In genomic region chr7:35233861-35234260, GRCm38 (mm10) we compare ENCODE assay signal across 9 mouse cellular contexts. TPM values are rescaled to one million over a fixed set of nuclear protein-coding genes. Genes with fewer than 3 reads are reported as not detected.
DNase-seq lines count a peak whose midpoint lies in the region; ATAC-seq and TF ChIP-seq lines count a peak whose summit lies in the region.
"Had no signal": no experiment of that assay in that cellular context is flagged by ENCODE, and none has a peak within 500 bp of the region (broad histone marks: within the 10 kb centered on the region; RNA-seq: fewer than 3 reads in every experiment).

No protein-coding gene starts in this region.

- no peaks in the 10 kb centered on the region for H3K4me1 ChIP-seq in cortical plate, adult 2 months (ENCODE audit: control insufficient read depth, insufficient read depth, low read length)
- peaks cover 15% of the 10 kb centered on the region for H3K4me1 ChIP-seq in hindbrain, embryonic 13.5 days (replicated peaks)
- no peaks in the 10 kb centered on the region for H3K4me1 ChIP-seq in midbrain, postnatal 0 days (ENCODE audit: insufficient read depth, low read length)

- TF ChIP-seq POLR2A in cortical plate, adult 2 months (IDR thresholded peaks at IDR 0.05; ENCODE audit: extremely low read depth, insufficient read depth, low read length), result no peak

- H3K27ac ChIP-seq in left cerebral cortex, adult 2 months, result peak overlapping the region; percentile 90
- peak overlapping the region; percentile 6; the same call in 1 of the 2 replicates for H3K27ac ChIP-seq in cortical plate, adult 2 months (ENCODE audit: insufficient read depth, low read length)
- peak overlapping the region; percentile 95 for H3K27ac ChIP-seq in hindbrain, embryonic 13.5 days
- peak overlapping the region; percentile 93 for H3K27ac ChIP-seq in midbrain, postnatal 0 days (ENCODE audit: low read depth, low read length)

- peak overlapping the region; percentile 65 for H3K4me3 ChIP-seq in left cerebral cortex, adult 2 months
- H3K4me3 ChIP-seq in cortical plate, adult 2 months (ENCODE audit: insufficient read depth, low read length), result peak overlapping the region; percentile 44
- H3K4me3 ChIP-seq in hindbrain, embryonic 13.5 days, result peak overlapping the region; percentile 58
- H3K4me3 ChIP-seq in midbrain, postnatal 0 days (ENCODE audit: low read depth, low read length), result peak overlapping the region; percentile 52

- no peak for TF ChIP-seq CTCF in left cerebral cortex, adult 2 months (IDR thresholded peaks at IDR 0.05)
- TF ChIP-seq CTCF in cortical plate, adult 2 months (IDR thresholded peaks at IDR 0.05; ENCODE audit: extremely low read depth, insufficient read depth, low read length), result no peak
- TF ChIP-seq CTCF in midbrain, postnatal 0 days (IDR thresholded peaks at IDR 0.05), result no peak

- intact Hi-C loops in left cerebral cortex, adult 2 months (cut with DNase I), result loop anchor here (2.0 kb wide), 1 partner anchor 19 kb away; the partner anchor contains the start of gene Lrp3
- intact Hi-C loops in left cerebral cortex, postnatal 10 days (cut with DNase I), result no loop called here

- no peaks in the 10 kb centered on the region for H3K27me3 ChIP-seq in hindbrain, embryonic 13.5 days
- H3K27me3 ChIP-seq in midbrain, postnatal 0 days (ENCODE audit: insufficient read depth, low read length), result no peaks in the 10 kb centered on the region

- peak overlapping the region; percentile 52 for H3K4me2 ChIP-seq in hindbrain, embryonic 13.5 days
- peak overlapping the region; percentile 48 for H3K4me2 ChIP-seq in midbrain, postnatal 0 days (ENCODE audit: low read depth, low read length, poor library complexity, severe bottlenecking)

- DNase-seq in left cerebral cortex, adult 2 months (ENCODE audit: extremely low spot score in 1 of 2, low spot score in 2 of 2), result no peak
- no peak for DNase-seq in left cerebral cortex, postnatal 10 days (ENCODE audit: extremely low spot score in 1 of 2, low spot score in 2 of 2)
- DNase-seq in midbrain, postnatal 0 days (ENCODE audit: low spot score), result peak; percentile 27
- no peak for DNase-seq in layer of hippocampus, adult 18-20 months (ENCODE audit: low spot score in 2 of 2)
- no peak for DNase-seq in ovary, adult 18-20 months (ENCODE audit: low spot score)
- no peak for DNase-seq in right cerebral cortex, adult 18-20 months

- peak overlapping the region; percentile 74 for H3K9ac ChIP-seq in hindbrain, embryonic 13.5 days
- peak overlapping the region; percentile 64 for H3K9ac ChIP-seq in midbrain, postnatal 0 days (replicated peaks; ENCODE audit: low read length, poor library complexity, severe bottlenecking)

- no peaks in the 10 kb centered on the region; the same call in 1 of the 2 replicates for H3K9me3 ChIP-seq in hindbrain, embryonic 13.5 days
- H3K9me3 ChIP-seq in midbrain, postnatal 0 days (ENCODE audit: low read length), result no peaks in the 10 kb centered on the region

- 44% methylated on average over 12 of the region's 12 CpGs for WGBS in hindbrain, embryonic 13.5 days
- 48% methylated on average over 12 of the region's 12 CpGs for WGBS in midbrain, postnatal 0 days

- no peaks in the 10 kb centered on the region for H3K36me3 ChIP-seq in hindbrain, embryonic 13.5 days
- no peaks in the 10 kb centered on the region for H3K36me3 ChIP-seq in midbrain, postnatal 0 days (ENCODE audit: insufficient read depth, low read length)

- no peak for ATAC-seq in hindbrain, embryonic 13.5 days (ENCODE audit: low FRiP score)
- no peak for ATAC-seq in midbrain, postnatal 0 days (ENCODE audit: low FRiP score)

RNA-seq across cellular contexts. Expression of gene Lrp3, which starts 18.6 kb away (rescaled TPM):
- 10 to 100 TPM; 80.8 to 86.8 TPM for total RNA-seq in left cerebral cortex, adult 2 months (2021)
- total RNA-seq in left cerebral cortex, postnatal 10 days (2021), result 10 to 100 TPM; 88.1 to 90.1 TPM
- 56.7 and 57.3 TPM in 2 replicates for polyA plus RNA-seq in cortical plate, adult 2 months (2012; rRNA removed)
- 26.0 and 27.2 TPM in 2 replicates for polyA plus RNA-seq in hindbrain, embryonic 13.5 days (2015; fragmentation: Nextera tagmentation; extraction: Ambion mirVana)
- 136 and 159 TPM in 2 replicates for total RNA-seq in midbrain, postnatal 0 days (2014; rRNA removed)
- 21.7 and 23.7 TPM in 2 replicates for polyA plus RNA-seq in midbrain, postnatal 0 days (2015; fragmentation: Nextera tagmentation; extraction: Ambion mirVana)
- 10 to 100 TPM; 75.2 to 77.5 TPM for total RNA-seq in layer of hippocampus, adult 18-20 months (2021)

RNA-seq across cellular contexts. Expression of gene Slc7a10, which starts 47.7 kb away (rescaled TPM):
- total RNA-seq in left cerebral cortex, adult 2 months (2021), result 10 to 100 TPM; 37.1 to 47.6 TPM
- total RNA-seq in left cerebral cortex, postnatal 10 days (2021), result 10 to 100 TPM; 42.6 to 43.4 TPM
- 59.3 and 60.4 TPM in 2 replicates for polyA plus RNA-seq in cortical plate, adult 2 months (2012; rRNA removed)
- polyA plus RNA-seq in hindbrain, embryonic 13.5 days (2015; fragmentation: Nextera tagmentation; extraction: Ambion mirVana), result 8.5 and 9.2 TPM in 2 replicates
- total RNA-seq in midbrain, postnatal 0 days (2014; rRNA removed), result 37.1 and 39.1 TPM in 2 replicates
- 24.1 and 29.4 TPM in 2 replicates for polyA plus RNA-seq in midbrain, postnatal 0 days (2015; fragmentation: Nextera tagmentation; extraction: Ambion mirVana)
- total RNA-seq in layer of hippocampus, adult 18-20 months (2021), result 10 to 100 TPM; 39.2 to 44.8 TPM
- total RNA-seq: common myeloid progenitor, adult 5-6 weeks had no signal

Comparison
In these comparisons a context has a peak if more than half of its experiments do, and no peak if none do; other contexts are left out.
1. H3K27ac ChIP-seq: peak in every context shown above with its lines; median percentile 95 in hindbrain, embryonic 13.5 days; 93 in midbrain, postnatal 0 days; 90 in left cerebral cortex, adult 2 months; 6 in cortical plate, adult 2 months.